Mouse (Mus musculus) effector memory CD4-positive, alpha-beta T cell, adult 7 months (primary cell): ENCODE measurements around the gene Lamtor2. TPM values are rescaled to one million over a fixed set of nuclear protein-coding genes. Genes with fewer than 3 reads are reported as not detected.

ENCODE experiments used
- polyA plus RNA-seq: library from polyadenylated mRNA; unstranded; fragments of 100-300 nt; shearing (Covaris generic); gene quantifications from one replicate; pipeline ENCODE4 v1.2.1, GENCODE M21; 2017

Gene Lamtor2
- 126 TPM for polyA plus RNA-seq

DNA sequence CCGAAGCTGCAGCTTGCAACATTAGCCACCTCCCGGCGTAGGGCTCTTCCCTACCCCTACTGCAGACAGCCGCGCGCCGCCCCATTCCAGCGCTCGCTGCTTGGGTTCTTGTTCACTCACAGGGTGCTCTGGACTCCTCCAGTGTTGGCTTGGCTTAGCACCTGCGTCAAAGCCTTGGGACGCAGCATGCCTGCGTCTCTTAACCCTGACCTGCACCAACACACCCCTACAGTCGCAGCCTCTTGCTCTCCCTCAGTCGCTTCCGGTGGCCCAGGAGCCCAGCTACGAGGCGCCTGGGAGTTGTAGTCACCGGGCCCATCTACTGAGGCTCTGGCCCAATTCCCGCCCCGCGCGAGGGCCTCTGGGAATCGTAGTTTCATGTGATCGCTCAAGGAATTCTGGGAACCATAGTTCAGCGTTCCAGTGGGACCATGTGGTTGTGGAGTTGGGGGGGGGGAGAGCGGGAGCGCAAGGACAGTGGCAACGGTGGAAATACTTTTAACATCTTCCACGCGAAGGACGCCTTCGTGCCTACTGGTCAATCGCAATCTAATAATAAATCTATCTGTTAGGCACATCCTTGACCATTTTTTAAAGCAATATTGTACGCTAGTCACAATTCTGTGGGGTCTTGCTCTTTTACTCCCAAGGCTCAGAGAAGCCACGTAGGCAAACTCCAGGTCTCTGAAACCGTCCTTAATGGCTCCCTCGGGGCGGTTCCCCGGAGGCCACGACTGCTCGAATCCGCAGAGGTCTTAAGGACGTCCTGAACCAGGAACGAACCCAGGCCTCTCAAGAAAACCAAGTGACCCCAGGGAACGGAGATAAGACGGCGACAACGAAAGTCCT, at the start of gene Lamtor2:
TSS of gene Lamtor2 (minus strand) at position 399 of the 849 bp plus-strand sequence.

GRCm38 (mm10) chr3:88575540-88575939, 22.7 kb upstream of the Lamtor2 start, which contains the start of gene Ssr2:
Ssr2 (plus strand) TSS chr3:88575876.

DNA sequence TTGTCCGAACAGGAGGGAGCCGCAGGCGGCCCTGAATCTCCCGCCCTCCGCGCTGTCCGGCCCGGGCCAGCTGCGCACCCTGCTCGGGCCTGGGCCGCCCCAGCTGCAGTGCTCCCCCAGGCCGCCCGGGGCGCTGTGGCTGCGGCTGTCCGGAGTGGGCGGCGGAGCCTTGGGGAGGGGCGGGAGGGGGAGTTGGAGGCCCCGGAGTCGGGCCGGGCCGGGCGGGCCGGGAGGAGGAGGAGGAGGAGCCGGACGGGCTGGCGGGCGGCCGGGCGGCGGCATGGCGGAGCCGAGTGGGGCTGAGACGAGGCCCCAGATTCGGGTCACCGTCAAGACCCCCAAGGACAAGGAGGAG, 628 bp upstream of the Lamtor2 start, which contains the start of gene Ubqln4:
TSS of gene Ubqln4 (plus strand) at position 234 of the 355 bp plus-strand sequence.

DNA sequence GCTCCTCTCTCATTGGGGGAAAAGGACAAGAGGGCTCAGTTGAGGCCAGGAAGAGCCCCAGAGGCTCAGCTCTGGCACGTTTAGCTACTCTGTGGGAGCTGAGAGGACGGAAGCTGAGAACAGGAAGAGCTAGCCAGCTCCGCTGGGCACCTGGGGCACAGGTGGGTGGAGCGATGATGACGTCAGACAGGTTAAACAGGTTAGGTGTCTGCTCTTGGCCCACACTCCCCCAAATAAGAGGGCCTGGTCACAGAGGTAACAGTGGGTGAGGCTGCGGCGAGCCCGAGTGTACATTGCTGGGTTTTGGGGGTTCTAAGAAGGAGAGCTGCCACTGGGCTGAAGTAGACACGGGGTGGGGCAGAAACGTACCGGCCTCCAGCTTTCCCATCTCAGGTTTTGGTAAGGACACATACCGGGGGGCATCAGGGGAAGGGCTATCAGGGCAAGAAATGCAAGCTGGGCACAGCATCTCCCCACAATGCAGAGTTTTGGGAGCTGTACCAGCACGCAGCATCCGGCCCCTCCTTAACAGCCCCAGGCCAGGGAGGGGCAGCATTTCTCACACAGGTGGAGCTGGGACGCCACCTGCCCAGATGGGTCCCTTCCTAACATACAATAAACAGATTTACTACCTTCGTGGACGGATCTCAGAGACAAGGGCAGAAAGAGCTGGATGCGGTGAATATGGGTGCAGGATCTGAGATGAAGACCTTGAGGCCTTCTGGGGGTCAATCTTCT, 4.5 kb downstream of the Lamtor2 start, which contains the start of gene Rab25:
TSS of gene Rab25 (minus strand) at position 121 of the 738 bp plus-strand sequence.

GRCm38 (mm10) chr3:88532299-88532674, 20.6 kb downstream of the Lamtor2 start, which contains the start of gene Mex3a:
Mex3a (plus strand) TSS chr3:88532395.

GRCm38 (mm10) chr3:88509692-88510420, 43.0 kb downstream of the Lamtor2 start, which contains the start of gene Lmna:
Lmna (minus strand) TSS chr3:88509956.

Other genes starting within 250 kb of the Lamtor2 start
- gene Glmp, start 228.1 kb downstream of the Lamtor2 start, polyA plus RNA-seq: 191 TPM
- 0.46 TPM for gene Tmem79, start 216.9 kb downstream of the Lamtor2 start, polyA plus RNA-seq
- gene Smg5, start 216.8 kb downstream of the Lamtor2 start, polyA plus RNA-seq: 35.6 TPM
- gene Paqr6, start 188.5 kb downstream of the Lamtor2 start, polyA plus RNA-seq: not detected
- gene Bglap3, start 180.3 kb downstream of the Lamtor2 start, polyA plus RNA-seq: not detected
- gene Bglap2, start 174.4 kb downstream of the Lamtor2 start, polyA plus RNA-seq: not detected
- gene Bglap, start 168.6 kb downstream of the Lamtor2 start, polyA plus RNA-seq: not detected
- 30.9 TPM for gene Pmf1, start 142.7 kb downstream of the Lamtor2 start, polyA plus RNA-seq
- gene Slc25a44, start 127.9 kb downstream of the Lamtor2 start, polyA plus RNA-seq: 14.6 TPM
- gene Sema4a, start 91.9 kb downstream of the Lamtor2 start, polyA plus RNA-seq: 162 TPM
- 189 TPM for gene Lmna, start 43.1 kb downstream of the Lamtor2 start, polyA plus RNA-seq
- gene Mex3a, start 20.7 kb downstream of the Lamtor2 start, polyA plus RNA-seq: 0.06 TPM
- gene Rab25, start 4.8 kb downstream of the Lamtor2 start, polyA plus RNA-seq: not detected
- 35.6 TPM for gene Ubqln4, start 684 bp upstream of the Lamtor2 start, polyA plus RNA-seq
- 65.0 TPM for gene Ssr2, start 22.8 kb upstream of the Lamtor2 start, polyA plus RNA-seq
- 79.7 TPM for gene Arhgef2, start 52.9 kb upstream of the Lamtor2 start, polyA plus RNA-seq
- not detected for gene Rxfp4, start 100.1 kb upstream of the Lamtor2 start, polyA plus RNA-seq
- 133 TPM for gene Khdc4, start 132.7 kb upstream of the Lamtor2 start, polyA plus RNA-seq
- 20.9 TPM for gene Rit1, start 163.8 kb upstream of the Lamtor2 start, polyA plus RNA-seq
- gene Syt11, start 222.1 kb upstream of the Lamtor2 start, polyA plus RNA-seq: 35.3 TPM